Mouse (Mus musculus): Measurements from ENCODE around the gene Hoxa1.

The Hoxa1 gene

GRCm38 (mm10) chr6:52159164-52159761, 1.1 kb upstream of the Hoxa1 start:
- DNase-seq (ENCODE audit: low spot score in 2 of 2) = no peak

GRCm38 (mm10) chr6:52157466-52158275, 446 bp downstream of the Hoxa1 start:
- no peak for DNase-seq (ENCODE audit: low spot score in 2 of 2)

GRCm38 (mm10) chr6:52156551-52157200, 1.4 kb downstream of the Hoxa1 start:
- no peak for DNase-seq (ENCODE audit: low spot score in 2 of 2)

- no peak for DNase-seq (ENCODE audit: low spot score in 2 of 2)
These were observed 2.6 kb downstream of the Hoxa1 start for GRCm38 (mm10) chr6:52155471-52155870.

- no peak for DNase-seq (ENCODE audit: low spot score in 2 of 2)
These were observed 4.1 kb downstream of the Hoxa1 start for GRCm38 (mm10) chr6:52154044-52154443.

- DNase-seq (ENCODE audit: low spot score in 2 of 2) = no peak
These were observed 4.8 kb downstream of the Hoxa1 start for GRCm38 (mm10) chr6:52153270-52153669.

GRCm38 (mm10) chr6:52152226-52153193, 5.6 kb downstream of the Hoxa1 start:
- DNase-seq (ENCODE audit: low spot score in 2 of 2) = no peak

- no peak for DNase-seq (ENCODE audit: low spot score in 2 of 2)
These were observed 6.5 kb downstream of the Hoxa1 start for GRCm38 (mm10) chr6:52151571-52151970.

- no peak for DNase-seq (ENCODE audit: low spot score in 2 of 2)
These were observed 7.6 kb downstream of the Hoxa1 start for GRCm38 (mm10) chr6:52150401-52150966.

- no peak for DNase-seq (ENCODE audit: low spot score in 2 of 2)
These were observed 19.0 kb downstream of the Hoxa1 start for GRCm38 (mm10) chr6:52139115-52139514.

GRCm38 (mm10) chr6:52138576-52138975, 19.5 kb downstream of the Hoxa1 start:
- DNase-seq (ENCODE audit: low spot score in 2 of 2) = no peak

GRCm38 (mm10) chr6:52137841-52138535, 20.1 kb downstream of the Hoxa1 start:
- no peak for DNase-seq (ENCODE audit: low spot score in 2 of 2)

- no peak for DNase-seq (ENCODE audit: low spot score in 2 of 2)
These were observed 34.4 kb downstream of the Hoxa1 start for GRCm38 (mm10) chr6:52123673-52124072.

- no peak for DNase-seq (ENCODE audit: low spot score in 2 of 2)
These were observed 36.9 kb downstream of the Hoxa1 start for GRCm38 (mm10) chr6:52121173-52121572.

- DNase-seq (ENCODE audit: low spot score in 2 of 2) = no peak
These were observed 39.0 kb downstream of the Hoxa1 start for GRCm38 (mm10) chr6:52118903-52119635.

GRCm38 (mm10) chr6:52115899-52116298, 42.2 kb downstream of the Hoxa1 start:
- DNase-seq (ENCODE audit: low spot score in 2 of 2) = no peak

- DNase-seq (ENCODE audit: low spot score in 2 of 2) = no peak
These were observed 46.3 kb downstream of the Hoxa1 start for GRCm38 (mm10) chr6:52111846-52112245.

- no peak for DNase-seq (ENCODE audit: low spot score in 2 of 2)
These were observed 50.7 kb downstream of the Hoxa1 start for GRCm38 (mm10) chr6:52107400-52107799.

- no peak for DNase-seq (ENCODE audit: low spot score in 2 of 2)
These were observed 51.4 kb downstream of the Hoxa1 start for GRCm38 (mm10) chr6:52106716-52107115.

GRCm38 (mm10) chr6:52106178-52106577, 51.9 kb downstream of the Hoxa1 start:
- no peak for DNase-seq (ENCODE audit: low spot score in 2 of 2)
